Mouse (Mus musculus) heart, postnatal 0 days (tissue): ENCODE measurements at regions not wholly inside any gene's neighbourhood (a gene's known extent, or its start where the extent isn't known, plus 50 kb on each side); places are given as distances from the start of the nearest gene placed in this dataset.

Experiments
- CTCF ChIP-seq: IDR thresholded peaks from 2 replicates; pipeline ENCODE4 v1.5.1; 2016; ENCODE audit warnings: antibody characterized with exemption, control low read depth, low read depth
- EP300 ChIP-seq: IDR thresholded peaks from 2 replicates; pipeline ENCODE4 v1.6.1; 2016; ENCODE audit warnings: antibody characterized with exemption, low read depth

- TF ChIP-seq CTCF = no peak
- no peak for TF ChIP-seq EP300
These were observed 389.4 kb downstream of the Plk2 start for GRCm38 (mm10) chr13:110784162-110784785.
